Mouse (Mus musculus): ENCODE data around the gene Rps27a.
"Not testable (repeated sequence)": the region's sequence is repeated elsewhere in the genome, so short reads cannot be mapped to it uniquely, and the experiment has no call there.

- not testable (repeated sequence) for TF ChIP-seq CTCF (IDR thresholded peaks at IDR 0.05; ENCODE audit: extremely low read depth, insufficient read depth, insufficient read length, insufficient replicate concordance); POLR2A (IDR thresholded peaks at IDR 0.05; ENCODE audit: low read depth, low read length)
These were observed 2.7 kb downstream of the Rps27a start for GRCm38 (mm10) chr11:29545150-29545752.

Data from spleen, adult 2 months (tissue).